Mouse (Mus musculus): Measurements from ENCODE around the gene Rnf111. TPM values are rescaled to one million over a fixed set of nuclear protein-coding genes. Genes with fewer than 3 reads are reported as not detected.

The Rnf111 gene
- polyA plus RNA-seq, 1 experiment from 2014 or later = 32.9 TPM

GRCm38 (mm10) chr9:70391042-70391441 lies 112.5 kb downstream of the Rnf111 start:
- 86% methylated on average over 5 of the region's 5 CpGs for WGBS
- H3K4me1 ChIP-seq (ENCODE audit: control insufficient read depth, insufficient read depth, low read length) = no peaks in the 10 kb centered on the region
- DNase-seq (ENCODE audit: low spot score) (no peak), ATAC-seq (replicated peaks; ENCODE audit: insufficient number of reproducible peaks, low FRiP score, low TSS enrichment, low read depth) (no peak)
- no peaks in the 10 kb centered on the region for H3K36me3 ChIP-seq (replicated peaks; ENCODE audit: control insufficient read depth, insufficient read depth, low read depth, low read length)
- H3K9me3 ChIP-seq (replicated peaks; ENCODE audit: control insufficient read depth, low read length) = no peaks in the 10 kb centered on the region
- H3K27ac ChIP-seq (replicated peaks; ENCODE audit: low read depth, low read length) = no peak overlapping the region
- no peaks in the 10 kb centered on the region for H3K27me3 ChIP-seq (ENCODE audit: control insufficient read depth, insufficient read depth, low read length)
- no peak overlapping the region for H3K9ac ChIP-seq (replicated peaks; ENCODE audit: low read length)
- no peak overlapping the region for H3K4me3 ChIP-seq (ENCODE audit: low read depth, low read length)
- H3K4me2 ChIP-seq (ENCODE audit: low read depth, low read length) = no peak overlapping the region

- H3K9ac ChIP-seq (replicated peaks; ENCODE audit: low read length) = no peak overlapping the region
- no peaks in the 10 kb centered on the region for H3K36me3 ChIP-seq (replicated peaks; ENCODE audit: control insufficient read depth, insufficient read depth, low read depth, low read length)
- ATAC-seq (replicated peaks; ENCODE audit: insufficient number of reproducible peaks, low FRiP score, low TSS enrichment, low read depth) (no peak), DNase-seq (ENCODE audit: low spot score) (no peak)
- H3K27ac ChIP-seq (replicated peaks; ENCODE audit: low read depth, low read length) = no peak overlapping the region
- no peaks in the 10 kb centered on the region for H3K4me1 ChIP-seq (ENCODE audit: control insufficient read depth, insufficient read depth, low read length)
- H3K9me3 ChIP-seq (replicated peaks; ENCODE audit: control insufficient read depth, low read length) = no peaks in the 10 kb centered on the region
- no peaks in the 10 kb centered on the region for H3K27me3 ChIP-seq (ENCODE audit: control insufficient read depth, insufficient read depth, low read length)
- 87% methylated on average over 3 of the region's 3 CpGs for WGBS
- H3K4me3 ChIP-seq (ENCODE audit: low read depth, low read length) = no peak overlapping the region
- no peak overlapping the region for H3K4me2 ChIP-seq (ENCODE audit: low read depth, low read length)
Observed at GRCm38 (mm10) chr9:70389548-70389947, 114.0 kb downstream of the Rnf111 start.

GRCm38 (mm10) chr9:70387410-70388119 lies 116.0 kb downstream of the Rnf111 start:
- Histone ChIP-seq H3K9ac (replicated peaks; ENCODE audit: low read length) (no peak overlapping the region), H3K27ac (replicated peaks; ENCODE audit: low read depth, low read length) (no peak overlapping the region), H3K4me2 (ENCODE audit: low read depth, low read length) (no peak overlapping the region), H3K4me3 (ENCODE audit: low read depth, low read length) (no peak overlapping the region), H3K9me3 (replicated peaks; ENCODE audit: control insufficient read depth, low read length) (no peaks in the 10 kb centered on the region), H3K36me3 (replicated peaks; ENCODE audit: control insufficient read depth, insufficient read depth, low read depth, low read length) (no peaks in the 10 kb centered on the region), H3K27me3 (ENCODE audit: control insufficient read depth, insufficient read depth, low read length) (no peaks in the 10 kb centered on the region), H3K4me1 (ENCODE audit: control insufficient read depth, insufficient read depth, low read length) (no peaks in the 10 kb centered on the region)
- 90% methylated on average over 4 of the region's 4 CpGs for WGBS
- ATAC-seq (replicated peaks; ENCODE audit: insufficient number of reproducible peaks, low FRiP score, low TSS enrichment, low read depth) = no peak
- DNase-seq (ENCODE audit: low spot score) = no peak

- no peak for ATAC-seq (replicated peaks; ENCODE audit: insufficient number of reproducible peaks, low FRiP score, low TSS enrichment, low read depth)
- Histone ChIP-seq H3K36me3 (replicated peaks; ENCODE audit: control insufficient read depth, insufficient read depth, low read depth, low read length) (no peaks in the 10 kb centered on the region), H3K9me3 (replicated peaks; ENCODE audit: control insufficient read depth, low read length) (no peaks in the 10 kb centered on the region), H3K27ac (replicated peaks; ENCODE audit: low read depth, low read length) (no peak overlapping the region), H3K4me3 (ENCODE audit: low read depth, low read length) (no peak overlapping the region), H3K4me2 (ENCODE audit: low read depth, low read length) (no peak overlapping the region), H3K4me1 (ENCODE audit: control insufficient read depth, insufficient read depth, low read length) (no peaks in the 10 kb centered on the region), H3K27me3 (ENCODE audit: control insufficient read depth, insufficient read depth, low read length) (no peaks in the 10 kb centered on the region), H3K9ac (replicated peaks; ENCODE audit: low read length) (no peak overlapping the region)
- DNase-seq (ENCODE audit: low spot score) = no peak
- WGBS = 83% methylated on average over 18 of the region's 18 CpGs
Observed at GRCm38 (mm10) chr9:70384958-70385728, 118.4 kb downstream of the Rnf111 start.

- H3K36me3 ChIP-seq (replicated peaks; ENCODE audit: control insufficient read depth, insufficient read depth, low read depth, low read length) = no peaks in the 10 kb centered on the region
- H3K4me1 ChIP-seq (ENCODE audit: control insufficient read depth, insufficient read depth, low read length) = no peaks in the 10 kb centered on the region
- no peak overlapping the region for H3K4me2 ChIP-seq (ENCODE audit: low read depth, low read length)
- H3K9me3 ChIP-seq (replicated peaks; ENCODE audit: control insufficient read depth, low read length) = no peaks in the 10 kb centered on the region
- WGBS = 96% methylated on average over 4 of the region's 4 CpGs
- no peak overlapping the region for H3K27ac ChIP-seq (replicated peaks; ENCODE audit: low read depth, low read length)
- ATAC-seq (replicated peaks; ENCODE audit: insufficient number of reproducible peaks, low FRiP score, low TSS enrichment, low read depth) (no peak), DNase-seq (ENCODE audit: low spot score) (no peak)
- H3K27me3 ChIP-seq (ENCODE audit: control insufficient read depth, insufficient read depth, low read length) = no peaks in the 10 kb centered on the region
- H3K9ac ChIP-seq (replicated peaks; ENCODE audit: low read length) = no peak overlapping the region
- H3K4me3 ChIP-seq (ENCODE audit: low read depth, low read length) = no peak overlapping the region
Observed at GRCm38 (mm10) chr9:70384494-70384893, 119.0 kb downstream of the Rnf111 start.

- ATAC-seq (replicated peaks; ENCODE audit: insufficient number of reproducible peaks, low FRiP score, low TSS enrichment, low read depth) = no peak
- no peak overlapping the region for H3K4me2 ChIP-seq (ENCODE audit: low read depth, low read length)
- no peaks in the 10 kb centered on the region for H3K9me3 ChIP-seq (replicated peaks; ENCODE audit: control insufficient read depth, low read length)
Observed at GRCm38 (mm10) chr9:70383750-70384149, 119.8 kb downstream of the Rnf111 start.

GRCm38 (mm10) chr9:70382091-70382490 lies 121.4 kb downstream of the Rnf111 start:
- no peaks in the 10 kb centered on the region for H3K27me3 ChIP-seq (ENCODE audit: control insufficient read depth, insufficient read depth, low read length)
- H3K36me3 ChIP-seq (replicated peaks; ENCODE audit: control insufficient read depth, insufficient read depth, low read depth, low read length) = no peaks in the 10 kb centered on the region; the same call in 1 of the 2 replicates
- WGBS = 81% methylated on average over 12 of the region's 12 CpGs
- H3K9ac ChIP-seq (replicated peaks; ENCODE audit: low read length) = no peak overlapping the region
- H3K4me2 ChIP-seq (ENCODE audit: low read depth, low read length) = no peak overlapping the region
- no peak overlapping the region for H3K27ac ChIP-seq (replicated peaks; ENCODE audit: low read depth, low read length)
- H3K4me3 ChIP-seq (ENCODE audit: low read depth, low read length) = no peak overlapping the region
- no peaks in the 10 kb centered on the region for H3K9me3 ChIP-seq (replicated peaks; ENCODE audit: control insufficient read depth, low read length)
- no peak for DNase-seq (ENCODE audit: low spot score)
- ATAC-seq (replicated peaks; ENCODE audit: insufficient number of reproducible peaks, low FRiP score, low TSS enrichment, low read depth) = no peak
- no peaks in the 10 kb centered on the region for H3K4me1 ChIP-seq (ENCODE audit: control insufficient read depth, insufficient read depth, low read length)

More at GRCm38 (mm10) chr9:70383750-70384149, 119.8 kb downstream of the Rnf111 start:
- Histone ChIP-seq H3K4me1 (ENCODE audit: control insufficient read depth, insufficient read depth, low read length) (no peaks in the 10 kb centered on the region), H3K27ac (replicated peaks; ENCODE audit: low read depth, low read length) (no peak overlapping the region), H3K9ac (replicated peaks; ENCODE audit: low read length) (no peak overlapping the region), H3K36me3 (replicated peaks; ENCODE audit: control insufficient read depth, insufficient read depth, low read depth, low read length) (no peaks in the 10 kb centered on the region), H3K27me3 (ENCODE audit: control insufficient read depth, insufficient read depth, low read length) (no peaks in the 10 kb centered on the region), H3K4me3 (ENCODE audit: low read depth, low read length) (no peak overlapping the region)
- peak; percentile 6 for DNase-seq (ENCODE audit: low spot score)
- WGBS = 76% methylated on average over 10 of the region's 10 CpGs

Data from embryonic facial prominence, embryonic 11.5 days (tissue).